Mouse (Mus musculus): ENCODE data around the gene Ddrgk1. TPM values are rescaled to one million over a fixed set of nuclear protein-coding genes. Genes with fewer than 3 reads are reported as not detected.

The Ddrgk1 gene
- total RNA-seq (2023) = 10 to 100 TPM; 41.6 to 43.0 TPM

DNA sequence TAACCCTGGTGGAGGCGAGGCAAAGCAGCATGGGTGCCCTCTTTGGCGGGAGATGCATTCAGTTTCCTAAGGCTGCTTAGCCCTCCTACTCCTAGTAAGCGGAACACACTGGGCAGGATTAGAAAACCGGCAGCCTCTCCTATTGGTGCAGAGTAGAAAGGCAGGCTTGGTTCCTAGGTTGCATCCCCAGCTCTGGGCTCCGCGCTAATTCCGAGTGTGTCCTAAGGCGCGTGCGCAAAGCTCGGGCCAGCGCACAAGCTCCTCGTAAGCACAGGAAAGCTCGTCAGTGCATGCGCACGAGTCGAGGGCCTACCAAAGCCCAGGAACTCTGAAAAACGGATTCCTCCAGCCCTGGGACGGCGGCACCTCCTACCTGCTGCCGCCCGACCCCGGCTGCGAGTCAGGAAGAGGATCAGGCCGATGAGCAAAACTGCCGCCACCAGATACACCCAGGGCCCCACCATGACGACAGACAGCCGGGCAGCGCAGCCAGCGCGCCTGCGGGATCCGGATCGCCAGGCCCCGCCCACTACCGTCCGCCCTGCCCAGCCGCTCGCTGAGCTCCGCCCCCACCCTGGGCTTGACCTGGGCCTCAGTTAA is at the start of gene Ddrgk1:
Gene Ddrgk1 (minus strand): TSS at position 558 of the 600 bp plus-strand sequence.

DNA sequence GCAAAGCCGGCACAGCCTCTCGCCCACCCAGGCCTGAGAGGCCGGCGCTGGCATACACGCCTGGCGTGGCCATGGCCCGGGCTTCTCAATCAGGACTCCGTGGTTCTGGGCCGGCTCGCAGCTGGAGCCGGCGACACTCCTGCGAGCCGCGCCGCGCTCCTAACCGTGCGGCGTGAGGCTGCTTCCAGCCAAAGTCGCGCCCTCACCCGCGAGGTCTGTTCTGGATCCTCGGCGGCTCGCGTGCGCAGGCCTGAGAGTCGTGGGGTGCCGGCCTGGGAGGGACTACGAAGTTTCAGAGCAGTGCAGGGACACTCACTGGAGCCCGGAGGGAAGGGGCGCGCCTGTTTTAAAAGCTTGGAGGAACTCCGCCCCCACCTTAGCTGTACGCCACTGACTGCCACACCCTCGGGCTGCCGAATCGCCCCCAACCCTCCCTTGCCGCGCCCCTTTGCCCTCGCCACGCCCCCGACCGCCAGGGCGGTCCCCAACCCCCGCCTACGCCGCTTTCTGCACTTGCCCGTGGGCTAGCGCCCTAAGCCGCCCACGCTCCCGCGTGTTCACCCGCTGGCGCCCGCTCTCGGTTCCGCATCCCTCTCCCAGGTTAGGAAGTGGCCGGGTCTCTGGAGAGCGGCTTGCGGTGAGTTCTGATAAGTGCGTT is 32.8 kb upstream of the Ddrgk1 start, which contains the start of gene Slc4a11:
Gene Slc4a11 (minus strand): TSS at position 367 of the 658 bp plus-strand sequence.

DNA sequence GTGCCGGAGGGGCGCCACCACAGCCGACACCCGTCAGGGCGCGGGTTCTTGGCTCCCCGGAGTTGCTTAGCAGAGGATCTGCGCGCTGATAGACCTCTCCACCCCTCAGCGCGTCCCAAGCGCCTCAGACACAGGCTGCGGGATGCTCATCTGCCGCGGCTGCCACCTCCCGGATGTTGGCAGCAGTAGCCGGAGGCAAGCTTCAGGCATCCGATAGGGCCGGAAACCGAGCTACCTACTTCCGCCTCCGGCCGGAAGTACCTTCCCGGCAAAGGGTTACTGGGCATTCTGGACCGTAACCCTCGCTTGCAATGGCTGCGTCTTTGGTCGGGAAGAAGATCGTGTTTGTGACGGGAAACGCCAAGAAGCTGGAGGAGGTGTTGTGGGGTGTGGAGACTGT is 3.1 kb upstream of the Ddrgk1 start, which contains the start of gene Itpa:
Gene Itpa (plus strand): TSS at position 52 of the 400 bp plus-strand sequence.

DNA sequence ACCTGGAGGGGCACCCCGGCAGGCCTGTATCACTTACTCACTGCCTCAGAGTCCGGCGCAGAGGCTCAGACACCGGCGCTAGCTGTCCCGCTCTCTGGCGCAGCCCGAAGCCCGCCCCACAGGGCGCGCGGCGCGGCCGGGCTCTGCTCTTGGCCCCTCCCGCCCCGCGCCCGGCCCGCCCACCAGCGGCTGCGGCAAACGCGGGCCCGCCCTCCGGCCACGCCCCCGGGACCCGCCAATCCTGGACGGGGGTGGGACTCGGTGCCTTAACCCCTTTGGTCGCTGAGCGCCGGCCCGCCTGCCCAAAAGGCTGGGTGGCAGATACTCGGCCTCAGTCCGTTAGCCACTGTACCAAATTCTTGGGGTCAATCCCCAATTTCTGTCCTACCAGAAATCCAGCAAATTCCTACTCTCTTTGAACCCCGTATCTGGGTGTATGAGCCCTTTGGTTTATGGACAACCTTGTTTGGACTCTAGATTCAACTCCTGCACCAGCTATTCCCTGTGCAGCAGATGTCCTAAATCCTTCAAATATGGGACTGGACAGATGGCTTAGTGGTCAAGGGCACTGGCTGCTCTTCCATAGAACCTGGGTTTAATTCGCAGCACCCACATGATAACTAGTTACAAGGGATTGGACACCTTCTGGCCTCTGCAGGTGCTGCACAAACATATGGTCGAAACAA is 21.6 kb downstream of the Ddrgk1 start, which contains the start of gene Lzts3:
Gene Lzts3 (minus strand): TSS at position 120 of the 686 bp plus-strand sequence.

DNA sequence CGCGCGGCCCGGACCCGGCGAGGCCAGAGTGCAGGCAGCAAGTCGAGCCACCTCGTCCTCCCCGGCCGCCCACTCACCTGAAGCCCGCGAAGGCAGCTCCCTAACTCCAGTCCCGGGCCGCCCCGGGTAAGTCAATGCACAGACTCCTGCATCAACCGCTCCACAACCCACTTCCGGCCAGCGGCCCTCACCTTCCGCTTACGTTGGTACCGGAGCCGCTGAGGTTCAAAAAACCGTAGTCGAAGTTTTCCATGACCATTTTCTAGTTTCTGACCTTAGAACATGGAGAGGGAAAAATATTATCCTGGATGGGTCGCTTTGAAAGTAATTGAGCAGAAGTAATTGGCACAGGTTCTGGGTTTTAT is 34.6 kb downstream of the Ddrgk1 start, which contains the start of the genes Fastkd5 and Ubox5:
Gene Fastkd5 (minus strand): TSS at position 189 of the 365 bp plus-strand sequence.
Gene Ubox5 (minus strand): TSS at position 200 of the 365 bp plus-strand sequence.

Other genes with a start within 250 kb of the Ddrgk1 start
- 10 to 100 TPM; 59.3 to 68.0 TPM for gene Vps16, start 240.3 kb downstream of the Ddrgk1 start, total RNA-seq (2023)
- 10 to 100 TPM; 11.6 to 13.3 TPM for gene Pced1a, start 240.0 kb downstream of the Ddrgk1 start, total RNA-seq (2023)
- 10 to 100 TPM; 70.2 to 88.9 TPM for gene Ptpra, start 214.4 kb downstream of the Ddrgk1 start, total RNA-seq (2023)
- 10 to 100 TPM; 26.7 to 31.5 TPM for gene Mrps26, start 100.9 kb downstream of the Ddrgk1 start, total RNA-seq (2023)
- gene Oxt, start 88.5 kb downstream of the Ddrgk1 start, total RNA-seq (2023) = not detected
- not detected for gene Avp, start 82.1 kb downstream of the Ddrgk1 start, total RNA-seq (2023)
- gene Fastkd5, start 34.6 kb downstream of the Ddrgk1 start, total RNA-seq (2023) = 1 to 10 TPM; 4.3 to 5.1 TPM
- gene Ubox5, start 34.6 kb downstream of the Ddrgk1 start, total RNA-seq (2023) = 1 to 10 TPM; 2.6 to 3.6 TPM
- 1 to 10 TPM in 1 of 2 experiments, under 1 TPM in 1; 0.99 to 1.1 TPM for gene Lzts3, start 21.9 kb downstream of the Ddrgk1 start, total RNA-seq (2023)
- gene Itpa, start 3.0 kb upstream of the Ddrgk1 start, total RNA-seq (2023) = 10 to 100 TPM; 11.7 to 12.8 TPM
- under 1 TPM in 1 of 2 experiments, not detected in 1; 0.33 TPM for gene Slc4a11, start 32.9 kb upstream of the Ddrgk1 start, total RNA-seq (2023)
- gene 4930402H24Rik, start 241.7 kb upstream of the Ddrgk1 start, total RNA-seq (2023) = 10 to 100 TPM; 18.4 to 24.3 TPM
- 10 to 100 TPM; 49.0 to 56.8 TPM for gene Atrn, start 241.8 kb upstream of the Ddrgk1 start, total RNA-seq (2023)